Mouse (Mus musculus) ES-E14 (cell line): ENCODE measurements around the gene Cnot2. TPM values are rescaled to one million over a fixed set of nuclear protein-coding genes. Genes with fewer than 3 reads are reported as not detected.

ENCODE experiments used
- DNase-seq: peaks from one replicate; pipeline ENCODE4 v3.0.0-alpha.2; 2013; ENCODE audit warnings: low read depth, low spot score
- H3K27ac ChIP-seq: 2 replicates; pipeline ENCODE4 v1.5.1; 2012; ENCODE audit warnings: low read depth, mild to moderate bottlenecking, low read length, moderate library complexity, mixed read lengths; ENCODE audit not compliant: poor library complexity, insufficient read depth, severe bottlenecking
- H3K36me3 ChIP-seq: 2 replicates; pipeline ENCODE4 v1.6.1; 2012; ENCODE audit warnings: mild to moderate bottlenecking, low read length, moderate library complexity, mixed read lengths; ENCODE audit not compliant: control insufficient read depth, poor library complexity, insufficient read depth, severe bottlenecking
- H3K4me1 ChIP-seq, 2 experiments: fragments of 150-350 bp in 1 of 2; sonication (generic) in 1 of 2; 2 replicates each; pipeline ENCODE4 v1.6.1; 2012; ENCODE audit warnings: low read length in 2 of 2, mild to moderate bottlenecking in 1 of 2, mixed read lengths in 1 of 2; ENCODE audit not compliant: control insufficient read depth in 2 of 2, insufficient read depth in 2 of 2, poor library complexity in 1 of 2
- H3K4me3 ChIP-seq, 2 experiments: fragments of 150-350 bp in 1 of 2; sonication (generic) in 1 of 2; 2 replicates each; pipeline ENCODE4 v1.5.1; 2012; ENCODE audit warnings: low read length in 2 of 2, low read depth in 1 of 2, mild to moderate bottlenecking in 1 of 2, mixed read lengths in 1 of 2; ENCODE audit not compliant: insufficient read depth in 1 of 2, poor library complexity in 1 of 2, severe bottlenecking in 1 of 2
- H3K9ac ChIP-seq: 2 replicates; pipeline ENCODE4 v1.6.1; 2012; ENCODE audit warnings: low read depth, mild to moderate bottlenecking, low read length, mixed read lengths; ENCODE audit not compliant: poor library complexity, insufficient read depth, severe bottlenecking
- H3K9me3 ChIP-seq: fragments of 150-350 bp; sonication (generic); 2 replicates; pipeline ENCODE4 v1.6.1; 2012; ENCODE audit warnings: low read depth, mild to moderate bottlenecking, low read length; ENCODE audit not compliant: control insufficient read depth, insufficient read depth
- CHD2 ChIP-seq: IDR thresholded peaks from 2 replicates; pipeline ENCODE4 v1.6.1; 2014; ENCODE audit warnings: mild to moderate bottlenecking, low read depth, low read length, inconsistent platforms
- HCFC1 ChIP-seq: IDR thresholded peaks from 2 replicates; pipeline ENCODE4 v1.6.1; 2012; ENCODE audit warnings: low read length, inconsistent platforms, borderline replicate concordance; ENCODE audit not compliant: insufficient read depth
- MAFK ChIP-seq: IDR thresholded peaks from 2 replicates; pipeline ENCODE4 v1.6.1; 2014; ENCODE audit warnings: mild to moderate bottlenecking, low read depth, low read length, inconsistent platforms; ENCODE audit not compliant: insufficient read depth
- ZC3H11A ChIP-seq: IDR thresholded peaks from 2 replicates; pipeline ENCODE4 v1.6.1; 2012; ENCODE audit warnings: low read depth, mild to moderate bottlenecking, inconsistent platforms, low read length, borderline replicate concordance
- ZNF384 ChIP-seq: IDR thresholded peaks from 2 replicates; pipeline ENCODE4 v1.6.1; 2012; ENCODE audit warnings: low read depth, low read length, inconsistent platforms
- in situ Hi-C, 2 experiments: fragments of 600-800 bp; cut with MboI; formaldehyde crosslinking; loops; one replicate each; pipeline ENCODE4 v1.15.1; 2025; ENCODE audit warnings: low sequenced_read_pairs in 2 of 2, inconsistent platforms in 1 of 2; ENCODE audit not compliant: unreplicated experiment in 2 of 2
- total RNA-seq: library from RNA; depleted of rRNA; stranded (reverse); fragments of 300-350 nt; gene quantifications from 2 replicates; pipeline ENCODE4 v1.2.3, GENCODE M21; 2012

The Cnot2 gene
- total RNA-seq, 1 experiment, result 80.5 TPM

DNA sequence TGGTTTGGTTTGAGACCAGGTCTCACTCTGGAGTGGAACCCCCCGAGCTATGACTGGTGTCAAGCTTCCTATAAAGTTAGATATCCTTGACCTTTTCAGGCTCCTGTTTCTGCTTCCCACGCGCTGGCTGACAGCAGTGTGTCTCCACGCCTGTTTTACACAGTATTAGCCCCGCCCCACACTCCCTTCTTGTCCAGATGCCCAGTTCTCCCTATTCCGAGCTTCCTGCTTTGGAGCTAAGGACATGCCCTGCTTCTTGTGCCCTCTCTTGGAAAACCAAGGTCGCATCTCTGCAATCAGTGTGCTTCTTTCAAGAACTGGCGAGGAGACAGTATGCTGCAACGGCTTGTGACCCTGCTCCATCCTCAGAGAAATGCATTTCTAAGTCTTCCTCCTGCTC, 130.7 kb downstream of the Cnot2 start:
- H3K4me3 ChIP-seq, result no peak overlapping the region
- H3K9ac ChIP-seq, result no peak overlapping the region
- H3K4me1 ChIP-seq, result no peaks in the 10 kb centered on the region
- H3K9me3 ChIP-seq, result no peaks in the 10 kb centered on the region
- H3K27ac ChIP-seq, result no peak overlapping the region
- DNase-seq, result no peak
- no peaks in the 10 kb centered on the region for H3K36me3 ChIP-seq
- in situ Hi-C loops, result no loop called here
- TF ChIP-seq CHD2 (no peak), HCFC1 (no peak), MAFK (no peak), ZNF384 (no peak), ZC3H11A (no peak)

DNA sequence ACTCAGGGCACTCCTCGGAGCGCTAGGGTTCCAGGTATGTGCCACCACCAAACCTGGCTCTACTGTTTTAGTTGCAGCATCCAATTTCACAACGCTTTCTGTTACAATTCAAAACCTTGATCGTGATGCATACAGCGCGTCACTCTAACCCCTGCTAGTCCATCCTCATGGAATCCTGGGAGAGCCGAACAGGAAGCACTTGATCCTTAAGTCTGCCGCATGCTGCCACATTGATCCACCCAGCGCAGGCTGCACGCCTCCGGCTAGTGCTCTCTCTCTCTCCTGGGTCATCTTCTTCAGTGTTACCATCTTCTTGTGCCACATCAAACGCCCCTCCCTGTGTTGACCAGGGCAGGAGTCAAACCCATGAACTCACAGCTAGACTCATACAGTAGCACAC, 133.1 kb downstream of the Cnot2 start:
- H3K9me3 ChIP-seq, result no peaks in the 10 kb centered on the region
- no peak overlapping the region for H3K9ac ChIP-seq
- H3K36me3 ChIP-seq, result no peaks in the 10 kb centered on the region
- no peak overlapping the region for H3K27ac ChIP-seq
- no peak for DNase-seq
- TF ChIP-seq ZNF384, result no peak
- TF ChIP-seq ZC3H11A, result no peak
- no peak for TF ChIP-seq MAFK
- TF ChIP-seq HCFC1, result no peak
- TF ChIP-seq CHD2, result no peak
- no peak overlapping the region for H3K4me3 ChIP-seq
- H3K4me1 ChIP-seq, result no peaks in the 10 kb centered on the region
- in situ Hi-C loops, result no loop called here

DNA sequence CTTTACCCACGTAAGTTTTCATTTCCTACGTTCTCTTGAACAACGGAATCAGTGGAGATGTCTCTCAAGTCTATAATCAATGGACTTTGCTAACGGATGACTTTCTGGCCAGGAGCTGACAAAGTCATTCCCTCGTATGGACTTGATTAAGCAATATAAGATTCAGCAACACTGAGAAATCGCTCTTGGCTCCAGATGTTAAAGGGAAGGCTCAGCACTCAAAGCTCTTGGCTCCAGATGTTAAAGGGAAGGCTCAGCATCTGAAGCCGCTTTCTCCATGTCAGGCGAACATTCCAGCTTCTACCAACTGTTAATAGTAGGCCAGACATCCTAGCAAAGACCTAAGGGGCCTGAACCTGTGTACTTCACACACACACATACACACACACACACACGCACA, 134.1 kb downstream of the Cnot2 start:
- no peak for TF ChIP-seq ZNF384
- no peak for TF ChIP-seq MAFK
- TF ChIP-seq CHD2, result no peak
- no peak for TF ChIP-seq HCFC1
- no peak for TF ChIP-seq ZC3H11A

DNA sequence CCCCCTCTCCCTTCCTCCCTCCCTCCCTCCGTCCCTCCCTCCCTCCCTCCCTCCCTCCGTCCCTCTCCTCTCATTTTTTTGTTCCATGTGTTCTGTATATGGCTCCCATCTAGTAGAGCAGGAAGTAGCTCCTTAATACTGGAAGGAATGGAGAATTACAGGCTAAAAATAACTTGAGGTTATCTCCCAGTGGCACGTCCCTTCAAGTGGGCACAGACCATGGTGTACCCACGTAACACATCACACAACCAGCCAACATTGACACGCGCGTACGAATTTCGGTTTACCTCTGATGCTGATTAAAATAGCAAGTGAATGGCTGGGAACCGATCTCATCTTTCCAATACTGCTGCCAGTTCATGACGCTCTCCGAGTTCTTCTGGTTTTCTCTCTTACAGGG, 135.3 kb downstream of the Cnot2 start:
- no peaks in the 10 kb centered on the region for H3K36me3 ChIP-seq
- in situ Hi-C loops, result no loop called here
- TF ChIP-seq ZNF384, result no peak
- no peak for TF ChIP-seq MAFK
- no peak for TF ChIP-seq HCFC1
- no peak for TF ChIP-seq ZC3H11A
- no peak for TF ChIP-seq CHD2

More for the DNA sequence above, 134.1 kb downstream of the Cnot2 start:
- Histone ChIP-seq H3K4me1 (no peaks in the 10 kb centered on the region), H3K9ac (no peak overlapping the region), H3K4me3 (no peak overlapping the region), H3K36me3 (no peaks in the 10 kb centered on the region), H3K27ac (no peak overlapping the region), H3K9me3 (no peaks in the 10 kb centered on the region)
- in situ Hi-C loops, result no loop called here
- DNase-seq, result no peak

DNA sequence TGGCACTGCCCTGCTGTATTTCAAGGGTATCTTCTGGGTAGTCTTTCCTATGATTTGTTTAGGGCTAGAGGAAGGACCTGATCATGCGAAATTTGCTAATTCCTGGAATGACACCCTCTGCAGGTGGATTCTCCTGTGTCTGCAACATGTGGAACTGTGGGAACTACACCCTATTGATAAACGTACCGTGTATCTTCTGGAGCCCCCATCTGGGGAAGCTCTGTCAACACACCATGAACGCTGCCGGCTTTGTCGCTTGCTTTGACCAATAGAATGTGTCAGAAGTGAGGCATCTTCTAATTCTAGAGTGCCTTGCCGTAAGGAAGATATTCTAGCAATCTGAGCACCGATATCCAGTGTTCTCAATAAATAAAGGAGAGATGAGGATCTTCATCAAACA, 136.5 kb downstream of the Cnot2 start:
- Histone ChIP-seq H3K9me3 (no peaks in the 10 kb centered on the region), H3K4me3 (no peak overlapping the region), H3K36me3 (no peaks in the 10 kb centered on the region), H3K27ac (no peak overlapping the region), H3K9ac (no peak overlapping the region), H3K4me1 (no peaks in the 10 kb centered on the region)
- in situ Hi-C loops, result no loop called here
- DNase-seq, result peak; percentile 34
- TF ChIP-seq HCFC1 (no peak), ZC3H11A (no peak), ZNF384 (no peak), CHD2 (no peak), MAFK (no peak)

More for the DNA sequence above, 135.3 kb downstream of the Cnot2 start:
- no peak for DNase-seq
- Histone ChIP-seq H3K9me3 (no peaks in the 10 kb centered on the region), H3K27ac (no peak overlapping the region), H3K9ac (no peak overlapping the region), H3K4me1 (no peaks in the 10 kb centered on the region), H3K4me3 (no peak overlapping the region)
